Mouse (Mus musculus): Measurements from ENCODE around the gene Rpp40. TPM values are rescaled to one million over a fixed set of nuclear protein-coding genes. Genes with fewer than 3 reads are reported as not detected.

Rpp40 gene
- total RNA-seq, 2 experiments from 2014 or later: 10.8 to 13.5 TPM

DNA sequence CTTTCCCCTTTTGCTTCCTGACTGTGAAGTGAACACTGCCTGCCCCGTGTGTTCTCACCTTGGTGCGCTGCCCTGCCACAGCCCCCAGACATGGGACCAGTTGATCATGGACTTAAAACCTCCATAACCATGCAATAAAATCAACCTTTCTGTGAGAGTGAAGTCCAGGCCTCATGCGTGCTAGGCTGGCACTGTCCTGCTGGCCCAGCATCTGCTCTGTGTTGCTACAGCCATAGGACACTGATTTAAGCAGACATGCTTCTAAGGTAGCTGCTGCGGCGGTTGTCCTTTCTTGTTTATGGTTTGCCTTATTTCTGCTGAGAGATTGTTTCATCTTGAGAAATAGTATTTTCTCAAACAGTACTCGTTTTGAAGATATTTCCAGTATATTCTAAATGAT, 54.6 kb downstream of the Rpp40 start:
- no peak for DNase-seq

- DNase-seq: no peak
These were observed 57.5 kb downstream of the Rpp40 start for GRCm38 (mm10) chr13:35848694-35849093.

- DNase-seq: no peak
These were observed 60.9 kb downstream of the Rpp40 start for GRCm38 (mm10) chr13:35845306-35845705.

Other genes starting within 250 kb of the Rpp40 start
- 10 to 100 TPM in 1 of 2 experiments, 1 to 10 TPM in 1; 8.8 to 17.6 TPM for gene Cdyl, start 246.5 kb downstream of the Rpp40 start, total RNA-seq (2021)
- not detected for gene Ppp1r3g, start 52.5 kb upstream of the Rpp40 start, total RNA-seq (2021)
- 10 to 100 TPM; 35.6 to 40.8 TPM for gene Fars2, start 211.1 kb upstream of the Rpp40 start, total RNA-seq (2021)
- gene Lyrm4, start 211.2 kb upstream of the Rpp40 start, total RNA-seq (2021): 1 to 10 TPM; 5.6 to 5.8 TPM